Mouse (Mus musculus): ENCODE measurements around the gene Aldob.

DNA sequence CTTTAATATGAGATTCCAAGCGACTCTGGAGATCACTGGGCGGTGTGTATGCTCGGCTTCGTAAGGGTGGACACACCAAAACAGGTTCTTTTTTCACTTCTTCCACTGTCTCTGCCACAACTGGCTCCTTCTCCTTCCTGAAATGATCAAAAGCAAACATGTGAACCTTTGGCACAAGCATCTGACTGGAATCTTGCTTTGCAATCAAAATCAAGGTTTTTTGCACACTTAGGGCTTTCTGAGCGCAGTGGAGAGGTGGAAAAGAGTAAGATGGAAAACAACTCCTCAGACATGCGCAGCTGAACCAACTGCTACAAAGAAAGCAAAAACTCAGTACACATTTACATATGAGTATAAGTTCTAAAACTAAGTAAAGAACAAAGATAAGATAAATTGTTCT is 34.9 kb downstream of the Aldob start:
- no peak for TF ChIP-seq GATA1 (IDR thresholded peaks at IDR 0.05; ENCODE audit: borderline replicate concordance, low read length)
- TF ChIP-seq FLI1 (IDR thresholded peaks at IDR 0.05; ENCODE audit: low read length) = no peak

Measured in megakaryocyte, embryonic 14.5 days (primary cell).